Mouse (Mus musculus): ENCODE measurements around the gene Egfl8. TPM values are rescaled to one million over a fixed set of nuclear protein-coding genes. Genes with fewer than 3 reads are reported as not detected.

Gene Egfl8
- polyA plus RNA-seq, 1 experiment = 1.1 TPM

DNA sequence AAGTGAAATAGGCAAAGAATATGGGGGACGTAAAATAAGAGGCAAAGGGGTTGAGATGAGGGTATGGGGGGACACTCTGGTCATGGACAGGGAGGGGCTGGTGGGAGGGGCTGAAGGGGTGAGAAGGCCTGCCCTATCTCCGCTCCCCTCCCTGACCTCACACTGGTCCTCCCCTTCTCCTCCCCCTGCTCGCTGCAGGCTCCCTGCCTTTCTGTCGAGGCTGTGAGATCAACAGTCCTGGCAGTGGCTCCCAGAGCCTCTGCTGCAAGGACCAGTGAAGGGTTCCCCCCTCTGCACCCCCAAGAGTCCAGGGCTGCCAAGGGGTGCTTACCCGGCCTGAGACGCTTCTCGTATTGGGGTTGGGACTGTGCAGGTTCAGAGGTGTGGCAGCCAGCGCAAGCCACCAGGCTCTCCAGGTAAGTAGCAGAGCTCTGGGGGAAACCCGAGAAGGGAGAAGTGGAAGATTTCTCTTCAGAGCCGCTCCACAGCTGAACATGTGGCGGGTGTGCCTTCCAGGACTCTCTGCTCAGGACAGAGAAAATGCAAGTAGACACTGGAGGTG is 44.6 kb upstream of the Egfl8 start:
- no peaks in the 10 kb centered on the region for H3K27me3 ChIP-seq (ENCODE audit: control insufficient read depth, insufficient read depth, low read length, poor library complexity, severe bottlenecking)
- TF ChIP-seq POLR2A (IDR thresholded peaks at IDR 0.05; ENCODE audit: insufficient read depth, low read length) (no peak), CTCF (IDR thresholded peaks at IDR 0.05; ENCODE audit: low read depth, low read length) (no peak), EP300 (IDR thresholded peaks at IDR 0.05; ENCODE audit: insufficient read depth, low read depth, low read length) (no peak)
- no peak overlapping the region for H3K4me3 ChIP-seq (ENCODE audit: low read depth, low read length)
- H3K27ac ChIP-seq (ENCODE audit: insufficient read depth, low read length) = no peak overlapping the region
- H3K4me1 ChIP-seq (ENCODE audit: control insufficient read depth, insufficient read depth, low read length) = no peaks in the 10 kb centered on the region
- no peaks in the 10 kb centered on the region for H3K9me3 ChIP-seq (replicated peaks; ENCODE audit: control insufficient read depth, insufficient read depth, low read length, poor library complexity, severe bottlenecking)
- no peaks in the 10 kb centered on the region for H3K36me3 ChIP-seq (ENCODE audit: control insufficient read depth, insufficient read depth, low read length, poor library complexity, severe bottlenecking)
- no peak overlapping the region for H3K9ac ChIP-seq (ENCODE audit: low read depth, poor library complexity, severe bottlenecking)

DNA sequence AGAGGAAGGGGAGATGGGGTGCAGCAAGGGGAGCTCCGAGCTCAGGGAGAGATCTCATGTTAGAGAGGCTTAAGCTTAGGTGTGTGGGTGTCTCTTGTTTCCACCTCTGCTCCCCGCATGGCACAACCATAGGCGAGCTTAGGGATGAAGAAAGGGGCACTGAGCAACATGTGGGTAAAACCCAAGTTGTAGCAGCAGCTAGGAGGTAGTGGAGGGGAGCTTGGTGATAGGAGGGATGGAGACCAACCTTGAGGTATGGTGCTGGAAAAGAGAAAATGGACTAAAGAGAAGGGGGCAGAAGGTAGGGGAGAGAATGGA is 44.1 kb upstream of the Egfl8 start:
- H3K27me3 ChIP-seq (ENCODE audit: control insufficient read depth, insufficient read depth, low read length, poor library complexity, severe bottlenecking) = no peaks in the 10 kb centered on the region
- no peaks in the 10 kb centered on the region for H3K9me3 ChIP-seq (replicated peaks; ENCODE audit: control insufficient read depth, insufficient read depth, low read length, poor library complexity, severe bottlenecking)
- no peaks in the 10 kb centered on the region for H3K36me3 ChIP-seq (ENCODE audit: control insufficient read depth, insufficient read depth, low read length, poor library complexity, severe bottlenecking)

DNA sequence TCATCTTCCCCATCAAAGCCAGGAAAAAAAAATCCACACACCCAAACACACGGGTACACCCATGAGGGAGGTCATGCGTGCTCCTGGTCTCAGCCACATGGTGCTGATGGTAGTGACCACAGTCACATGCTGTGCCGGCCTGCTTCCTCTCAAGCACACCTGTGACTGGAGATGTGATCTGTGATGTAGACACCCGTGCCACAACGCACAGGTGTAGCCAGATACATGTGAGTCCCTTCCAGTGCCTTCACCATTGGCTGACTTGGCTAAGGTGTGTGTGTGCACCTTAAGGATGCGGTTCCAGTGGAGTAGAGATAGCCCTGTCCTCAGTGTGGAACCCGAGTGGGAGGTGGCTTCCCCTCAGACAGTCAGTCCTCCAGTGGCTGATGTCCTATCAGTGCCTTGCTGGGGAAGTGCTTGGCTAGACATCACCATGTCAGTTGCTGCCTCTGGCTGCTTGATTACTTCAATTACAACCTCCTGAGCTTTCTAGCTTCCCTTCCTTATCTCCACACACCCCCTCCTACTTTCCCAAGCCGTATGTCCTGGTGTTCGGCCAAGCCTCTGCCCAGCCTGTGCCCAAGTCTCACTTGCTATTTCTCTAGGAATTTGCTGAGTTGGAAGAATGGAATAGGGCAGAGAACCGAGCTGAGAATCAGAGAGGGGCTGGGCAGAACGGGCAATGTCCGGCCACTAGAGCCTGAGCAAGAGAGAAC is 43.6 kb upstream of the Egfl8 start:
- H3K4me3 ChIP-seq (ENCODE audit: low read depth, low read length) = no peak overlapping the region
- no peaks in the 10 kb centered on the region for H3K27me3 ChIP-seq (ENCODE audit: control insufficient read depth, insufficient read depth, low read length, poor library complexity, severe bottlenecking)
- H3K9ac ChIP-seq (ENCODE audit: low read depth, poor library complexity, severe bottlenecking) = no peak overlapping the region
- TF ChIP-seq EP300 (IDR thresholded peaks at IDR 0.05; ENCODE audit: insufficient read depth, low read depth, low read length) = no peak
- no peak for TF ChIP-seq POLR2A (IDR thresholded peaks at IDR 0.05; ENCODE audit: insufficient read depth, low read length)
- no peak for TF ChIP-seq CTCF (IDR thresholded peaks at IDR 0.05; ENCODE audit: low read depth, low read length)
- no peaks in the 10 kb centered on the region for H3K4me1 ChIP-seq (ENCODE audit: control insufficient read depth, insufficient read depth, low read length)
- H3K36me3 ChIP-seq (ENCODE audit: control insufficient read depth, insufficient read depth, low read length, poor library complexity, severe bottlenecking) = no peaks in the 10 kb centered on the region
- H3K27ac ChIP-seq (ENCODE audit: insufficient read depth, low read length) = no peak overlapping the region
- no peaks in the 10 kb centered on the region for H3K9me3 ChIP-seq (replicated peaks; ENCODE audit: control insufficient read depth, insufficient read depth, low read length, poor library complexity, severe bottlenecking)

More for the DNA sequence above, 44.1 kb upstream of the Egfl8 start:
- no peaks in the 10 kb centered on the region for H3K4me1 ChIP-seq (ENCODE audit: control insufficient read depth, insufficient read depth, low read length)
- H3K4me3 ChIP-seq (ENCODE audit: low read depth, low read length) = no peak overlapping the region
- TF ChIP-seq CTCF (IDR thresholded peaks at IDR 0.05; ENCODE audit: low read depth, low read length) (no peak), EP300 (IDR thresholded peaks at IDR 0.05; ENCODE audit: insufficient read depth, low read depth, low read length) (no peak), POLR2A (IDR thresholded peaks at IDR 0.05; ENCODE audit: insufficient read depth, low read length) (no peak)
- H3K9ac ChIP-seq (ENCODE audit: low read depth, poor library complexity, severe bottlenecking) = no peak overlapping the region
- no peak overlapping the region for H3K27ac ChIP-seq (ENCODE audit: insufficient read depth, low read length)

DNA sequence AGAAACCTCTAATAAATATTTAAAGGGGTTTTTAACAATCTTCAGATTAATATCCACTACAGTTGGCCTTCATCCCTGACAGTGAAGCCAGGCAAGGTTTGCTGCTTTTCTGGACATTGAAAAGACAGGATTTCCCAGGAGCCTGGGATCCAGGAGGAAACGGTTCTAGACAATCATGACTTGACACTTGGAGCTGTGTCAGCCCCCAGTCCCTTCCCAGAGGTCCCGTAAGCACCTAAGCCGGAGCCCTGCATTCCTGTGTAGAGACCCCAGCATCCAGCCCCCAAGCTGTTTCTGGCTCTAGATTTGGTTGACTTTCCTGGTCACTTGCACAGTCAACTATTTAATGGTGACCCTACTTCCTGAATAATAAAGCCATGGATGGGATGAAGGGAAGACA is 42.8 kb upstream of the Egfl8 start:
- no peak for TF ChIP-seq CTCF (IDR thresholded peaks at IDR 0.05; ENCODE audit: low read depth, low read length)
- TF ChIP-seq POLR2A (IDR thresholded peaks at IDR 0.05; ENCODE audit: insufficient read depth, low read length) = no peak
- TF ChIP-seq EP300 (IDR thresholded peaks at IDR 0.05; ENCODE audit: insufficient read depth, low read depth, low read length) = no peak
- H3K4me3 ChIP-seq (ENCODE audit: low read depth, low read length) = no peak overlapping the region
- H3K4me1 ChIP-seq (ENCODE audit: control insufficient read depth, insufficient read depth, low read length) = no peaks in the 10 kb centered on the region
- H3K36me3 ChIP-seq (ENCODE audit: control insufficient read depth, insufficient read depth, low read length, poor library complexity, severe bottlenecking) = 0 out of 2 replicates have a peak, but pooled peaks cover 2% of the 10 kb centered on the region
- no peak overlapping the region for H3K27ac ChIP-seq (ENCODE audit: insufficient read depth, low read length)
- no peaks in the 10 kb centered on the region for H3K27me3 ChIP-seq (ENCODE audit: control insufficient read depth, insufficient read depth, low read length, poor library complexity, severe bottlenecking)
- no peaks in the 10 kb centered on the region for H3K9me3 ChIP-seq (replicated peaks; ENCODE audit: control insufficient read depth, insufficient read depth, low read length, poor library complexity, severe bottlenecking)
- H3K9ac ChIP-seq (ENCODE audit: low read depth, poor library complexity, severe bottlenecking) = no peak overlapping the region

DNA sequence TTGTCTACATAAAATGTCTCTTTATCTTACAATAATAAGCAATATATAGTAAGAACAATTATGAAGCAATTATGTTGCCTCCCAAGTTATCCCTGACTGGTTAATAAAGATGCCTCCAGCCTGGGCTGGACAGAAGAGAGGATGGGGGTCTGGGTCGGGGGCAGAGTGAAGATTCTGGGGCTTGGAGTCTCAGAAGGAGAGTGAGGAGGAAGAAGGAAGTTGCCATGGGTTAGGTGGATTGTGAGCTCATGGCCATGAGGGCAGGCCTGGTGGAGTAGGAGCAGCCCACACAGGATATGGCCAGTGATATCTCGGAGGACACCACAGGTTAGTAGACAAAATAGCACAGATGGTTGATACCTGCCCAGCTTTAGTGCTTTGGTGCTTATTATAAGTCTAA is 42.4 kb upstream of the Egfl8 start:
- Histone ChIP-seq H3K4me1 (ENCODE audit: control insufficient read depth, insufficient read depth, low read length) (no peaks in the 10 kb centered on the region), H3K27me3 (ENCODE audit: control insufficient read depth, insufficient read depth, low read length, poor library complexity, severe bottlenecking) (no peaks in the 10 kb centered on the region), H3K9ac (ENCODE audit: low read depth, poor library complexity, severe bottlenecking) (no peak overlapping the region), H3K36me3 (ENCODE audit: control insufficient read depth, insufficient read depth, low read length, poor library complexity, severe bottlenecking) (0 out of 2 replicates have a peak, but pooled peaks cover 5% of the 10 kb centered on the region), H3K27ac (ENCODE audit: insufficient read depth, low read length) (no peak overlapping the region), H3K9me3 (replicated peaks; ENCODE audit: control insufficient read depth, insufficient read depth, low read length, poor library complexity, severe bottlenecking) (no peaks in the 10 kb centered on the region), H3K4me3 (ENCODE audit: low read depth, low read length) (no peak overlapping the region)
- TF ChIP-seq CTCF (IDR thresholded peaks at IDR 0.05; ENCODE audit: low read depth, low read length) (no peak), EP300 (IDR thresholded peaks at IDR 0.05; ENCODE audit: insufficient read depth, low read depth, low read length) (no peak), POLR2A (IDR thresholded peaks at IDR 0.05; ENCODE audit: insufficient read depth, low read length) (no peak)

DNA sequence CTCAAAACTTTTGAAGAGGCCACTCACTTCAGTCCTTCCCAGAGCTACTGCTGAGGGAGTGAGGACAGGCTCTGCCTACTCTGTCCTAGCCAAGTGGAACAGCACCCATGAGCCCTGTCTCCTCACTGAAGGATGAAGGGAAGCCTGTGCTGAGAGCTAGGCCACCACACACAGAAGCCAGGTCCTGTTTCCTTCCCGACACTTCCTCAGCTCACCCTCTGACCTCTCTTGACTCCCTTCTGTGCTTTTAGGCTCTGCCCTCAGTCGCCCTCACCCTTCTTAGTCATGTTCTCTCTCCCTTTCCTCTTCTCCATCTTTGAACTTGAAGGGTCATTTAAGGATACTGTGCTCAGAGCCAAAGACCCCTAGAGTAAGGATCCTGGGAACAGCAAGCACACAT is 41.5 kb upstream of the Egfl8 start:
- Histone ChIP-seq H3K9me3 (replicated peaks; ENCODE audit: control insufficient read depth, insufficient read depth, low read length, poor library complexity, severe bottlenecking) (no peaks in the 10 kb centered on the region), H3K4me3 (ENCODE audit: low read depth, low read length) (no peak overlapping the region), H3K36me3 (ENCODE audit: control insufficient read depth, insufficient read depth, low read length, poor library complexity, severe bottlenecking) (0 out of 2 replicates have a peak, but pooled peaks cover 5% of the 10 kb centered on the region), H3K27me3 (ENCODE audit: control insufficient read depth, insufficient read depth, low read length, poor library complexity, severe bottlenecking) (no peaks in the 10 kb centered on the region), H3K9ac (ENCODE audit: low read depth, poor library complexity, severe bottlenecking) (no peak overlapping the region), H3K27ac (ENCODE audit: insufficient read depth, low read length) (no peak overlapping the region), H3K4me1 (ENCODE audit: control insufficient read depth, insufficient read depth, low read length) (no peaks in the 10 kb centered on the region)
- TF ChIP-seq CTCF (IDR thresholded peaks at IDR 0.05; ENCODE audit: low read depth, low read length) (no peak), EP300 (IDR thresholded peaks at IDR 0.05; ENCODE audit: insufficient read depth, low read depth, low read length) (no peak), POLR2A (IDR thresholded peaks at IDR 0.05; ENCODE audit: insufficient read depth, low read length) (no peak)
